Mouse (Mus musculus): ENCODE results near the gene Lrat.

DNA sequence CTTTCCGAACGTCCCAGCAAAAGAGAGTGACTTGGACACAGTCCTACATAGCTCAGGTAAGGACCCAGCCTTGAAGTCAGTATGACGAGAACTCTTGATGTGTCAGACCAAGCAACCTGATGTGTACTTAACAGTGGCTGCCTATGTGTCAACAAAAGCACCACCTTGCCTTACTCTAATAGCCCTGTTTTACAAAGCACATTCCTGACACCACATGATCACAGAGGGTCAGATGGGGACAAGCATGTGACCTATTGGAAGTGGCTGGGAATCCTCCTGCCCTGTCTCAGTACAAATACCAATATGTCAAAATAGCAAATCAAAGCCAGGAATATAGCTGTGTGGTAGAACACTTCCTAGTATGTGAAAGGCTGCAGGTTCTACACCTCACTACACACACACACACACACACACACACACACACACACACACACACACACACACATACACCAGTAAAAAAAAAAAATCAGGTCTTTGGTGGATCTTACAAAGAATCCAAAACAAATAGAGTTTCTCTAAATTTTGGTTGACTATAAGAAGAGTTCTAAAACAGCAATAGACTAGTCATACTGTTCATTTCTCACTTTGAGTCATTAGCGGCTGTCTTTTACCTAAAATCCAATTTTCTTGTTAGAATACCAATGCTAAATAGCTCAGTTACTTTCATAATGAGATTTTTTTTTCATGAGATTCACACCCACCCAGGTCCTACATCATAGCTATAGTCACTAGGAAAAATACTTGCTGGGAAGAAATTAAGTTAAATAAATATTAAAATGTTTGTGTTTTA is 48.6 kb upstream of the Lrat start:
- TF ChIP-seq EP300 (IDR thresholded peaks at IDR 0.05; ENCODE audit: insufficient read depth, low read depth, low read length), result no peak
- no peak for TF ChIP-seq CTCF (IDR thresholded peaks at IDR 0.05)
- TF ChIP-seq POLR2A (IDR thresholded peaks at IDR 0.05; ENCODE audit: insufficient read depth, low read depth, low read length), result no peak

Data from heart, adult 2 months (tissue).